Mouse (Mus musculus) limb, embryonic 12.5 days (tissue): ENCODE results near the gene Etl4. TPM values are rescaled to one million over a fixed set of nuclear protein-coding genes. Genes with fewer than 3 reads are reported as not detected.
"Not testable (repeated sequence)": the region's sequence is repeated elsewhere in the genome, so short reads cannot be mapped to it uniquely, and the experiment has no call there.

Source experiments
- ATAC-seq: fragments of 200-750 bp; cut with Nextera tagmentation; 2 replicates; pipeline ENCODE4 v1.8.0; 2017; ENCODE audit warnings: low read depth, moderate TSS enrichment; ENCODE audit not compliant: insufficient number of reproducible peaks, insufficient read depth, low FRiP score, low TSS enrichment
- H3K27ac ChIP-seq: fragments of 300-500 bp; sonication (generic); 2 replicates; pipeline ENCODE4 v1.5.1; 2016; ENCODE audit warnings: mild to moderate bottlenecking, moderate library complexity
- H3K27me3 ChIP-seq: fragments of 300-500 bp; sonication (generic); 2 replicates; pipeline ENCODE4 v1.6.1; 2016; ENCODE audit warnings: mild to moderate bottlenecking, moderate library complexity
- H3K36me3 ChIP-seq: fragments of 300-500 bp; sonication (generic); 2 replicates; pipeline ENCODE4 v1.6.1; 2016; ENCODE audit warnings: mild to moderate bottlenecking, moderate library complexity
- H3K4me1 ChIP-seq: fragments of 300-500 bp; sonication (generic); replicated peaks from 2 replicates; pipeline ENCODE4 v1.6.1; 2016
- H3K4me2 ChIP-seq: fragments of 300-500 bp; sonication (generic); 2 replicates; pipeline ENCODE4 v1.6.1; 2016; ENCODE audit warnings: mild to moderate bottlenecking, moderate library complexity
- H3K4me3 ChIP-seq: fragments of 300-500 bp; sonication (generic); replicated peaks from 2 replicates; pipeline ENCODE4 v1.5.1; 2016; ENCODE audit warnings: mild to moderate bottlenecking
- H3K9ac ChIP-seq: fragments of 300-500 bp; sonication (generic); replicated peaks from 2 replicates; pipeline ENCODE4 v1.6.1; 2016; ENCODE audit warnings: mild to moderate bottlenecking, moderate library complexity
- H3K9me3 ChIP-seq: fragments of 300-500 bp; sonication (generic); 2 replicates; pipeline ENCODE4 v1.6.1; 2016; ENCODE audit warnings: mild to moderate bottlenecking, moderate library complexity
- WGBS: fragments of 180-500 bp; shearing (Covaris S2); methylation state at CpG from one replicate; pipeline ENCODE4 v1.1.7; 2016; 5-methylcytosine and 5-hydroxymethylcytosine counted together
- polyA plus RNA-seq: library from polyadenylated mRNA; unstranded; fragments of >200 nt; fragmentation: Nextera tagmentation; extraction: Ambion mirVana; gene quantifications from 2 replicates; pipeline ENCODE4 v1.2.1, GENCODE M21; 2016

The Etl4 gene
- polyA plus RNA-seq, 1 experiment from 2014 or later = 15.1 TPM

DNA sequence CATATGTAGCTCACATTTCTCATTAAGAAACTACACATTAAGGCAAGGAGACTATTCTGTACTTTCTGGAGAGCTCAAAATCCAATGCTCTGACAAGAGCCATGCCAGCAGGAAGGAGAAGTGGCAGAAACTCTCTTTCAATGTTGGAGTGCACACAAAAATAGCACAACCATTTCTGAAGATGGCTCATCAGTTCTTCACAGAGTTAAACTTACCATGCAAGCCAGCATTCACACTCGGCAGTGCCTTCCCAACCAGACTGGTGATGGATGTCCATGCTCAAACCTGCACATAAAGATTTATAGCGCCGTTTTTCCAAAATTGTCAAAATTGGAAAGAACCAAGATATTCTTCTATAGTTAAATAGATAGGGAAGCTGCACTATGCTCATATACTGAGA lies 392.9 kb downstream of the Etl4 start:
- Histone ChIP-seq H3K4me3 (no peak overlapping the region), H3K9me3 (no peaks in the 10 kb centered on the region), H3K27me3 (no peaks in the 10 kb centered on the region), H3K36me3 (no peaks in the 10 kb centered on the region), H3K9ac (no peak overlapping the region), H3K4me1 (no peaks in the 10 kb centered on the region), H3K27ac (no peak overlapping the region), H3K4me2 (no peak overlapping the region)
- ATAC-seq = no peak
- WGBS = 90% methylated on average over 3 of the region's 3 CpGs

DNA sequence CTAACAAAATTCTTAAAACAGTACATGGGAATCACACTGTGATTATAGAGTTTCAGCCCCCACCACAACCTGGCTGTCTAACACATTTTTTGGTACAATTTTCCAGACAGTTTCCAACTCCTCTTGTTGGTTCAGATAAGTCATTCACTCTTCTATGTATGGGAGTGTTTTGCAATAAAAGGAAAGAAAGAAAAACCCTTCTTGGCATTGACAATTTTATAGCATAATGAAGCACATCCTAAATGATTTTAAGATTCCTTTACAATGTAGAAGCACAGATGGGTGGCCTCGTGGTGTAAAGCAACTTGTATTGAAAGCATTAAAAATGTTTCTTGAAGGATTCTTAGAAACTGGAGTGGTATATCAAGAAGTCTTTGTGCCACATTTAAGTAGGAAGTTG lies 415.4 kb downstream of the Etl4 start:
- Histone ChIP-seq H3K4me2 (no peak overlapping the region), H3K4me1 (no peaks in the 10 kb centered on the region), H3K4me3 (no peak overlapping the region), H3K9me3 (no peaks in the 10 kb centered on the region), H3K27ac (no peak overlapping the region), H3K9ac (no peak overlapping the region), H3K36me3 (no peaks in the 10 kb centered on the region), H3K27me3 (no peaks in the 10 kb centered on the region)
- WGBS = 61% methylated on average over 1 of the region's 1 CpGs
- no peak for ATAC-seq

DNA sequence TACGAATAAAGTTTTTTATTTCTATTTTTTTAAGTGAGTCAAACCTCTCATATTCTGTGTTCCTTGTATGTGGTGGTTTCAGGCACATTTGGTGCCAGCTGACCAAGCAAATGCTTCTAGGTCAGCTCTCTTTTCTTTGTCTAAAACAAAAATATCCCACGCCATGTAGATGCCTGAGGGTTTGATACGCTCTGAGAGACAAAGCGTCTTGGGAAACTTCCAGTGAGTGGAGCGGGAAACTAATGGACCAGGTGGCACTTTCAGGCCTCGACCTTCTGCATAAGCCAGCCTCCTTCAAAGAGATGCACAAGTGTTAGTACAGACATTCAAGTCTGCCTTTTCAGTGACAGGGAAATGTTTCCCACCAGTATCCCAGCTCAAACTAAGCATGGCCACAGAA lies 426.6 kb downstream of the Etl4 start:
- Histone ChIP-seq H3K9ac (no peak overlapping the region), H3K9me3 (no peaks in the 10 kb centered on the region), H3K36me3 (no peaks in the 10 kb centered on the region), H3K4me2 (no peak overlapping the region), H3K4me3 (no peak overlapping the region), H3K27ac (no peak overlapping the region), H3K27me3 (no peaks in the 10 kb centered on the region), H3K4me1 (0 out of 2 replicates have a peak, but pooled peaks cover 2% of the 10 kb centered on the region)
- WGBS = 83% methylated on average over 6 of the region's 6 CpGs
- ATAC-seq = no peak

DNA sequence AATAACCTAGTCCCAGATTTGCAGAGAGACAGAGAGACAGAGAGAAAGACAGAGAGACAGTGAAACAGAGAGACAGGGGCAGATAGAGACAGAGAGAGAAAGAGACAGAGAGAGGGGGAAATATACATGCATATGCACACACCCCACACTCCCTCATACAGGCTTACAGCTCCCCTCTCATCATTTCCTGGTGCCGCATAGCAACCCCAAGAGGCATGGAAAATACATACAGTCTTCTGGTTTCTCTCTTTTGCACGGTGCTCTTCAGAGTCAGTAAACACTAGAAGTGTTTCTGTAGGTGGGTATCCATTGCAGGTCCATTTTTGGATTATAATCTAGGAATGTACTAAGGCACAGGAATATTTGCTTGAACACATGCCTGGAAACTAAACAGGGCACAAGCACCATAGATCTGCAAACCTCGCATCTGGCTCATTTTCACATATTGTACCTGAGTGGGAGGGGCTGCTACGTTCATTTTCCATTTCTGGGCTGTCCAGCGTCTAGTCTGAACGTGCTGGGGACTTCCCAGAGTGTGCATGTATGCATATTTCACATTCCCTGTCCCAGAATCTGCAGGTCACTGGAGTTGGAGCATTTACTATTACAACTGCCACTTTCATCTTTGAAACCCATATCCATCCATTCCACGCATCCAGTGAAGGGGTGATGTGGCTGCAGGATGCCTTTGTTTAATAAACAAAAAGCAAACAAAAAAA lies 429.6 kb downstream of the Etl4 start:
- H3K27ac ChIP-seq = no peak overlapping the region
- no peaks in the 10 kb centered on the region for H3K36me3 ChIP-seq
- H3K9me3 ChIP-seq = no peaks in the 10 kb centered on the region
- H3K4me2 ChIP-seq = peak overlapping the region; percentile 44
- H3K4me3 ChIP-seq = no peak overlapping the region
- no peaks in the 10 kb centered on the region for H3K27me3 ChIP-seq
- H3K4me1 ChIP-seq = 0 out of 2 replicates have a peak, but pooled peaks cover 2% of the 10 kb centered on the region
- 72% methylated on average over 7 of the region's 7 CpGs for WGBS
- no peak for ATAC-seq
- no peak overlapping the region for H3K9ac ChIP-seq

DNA sequence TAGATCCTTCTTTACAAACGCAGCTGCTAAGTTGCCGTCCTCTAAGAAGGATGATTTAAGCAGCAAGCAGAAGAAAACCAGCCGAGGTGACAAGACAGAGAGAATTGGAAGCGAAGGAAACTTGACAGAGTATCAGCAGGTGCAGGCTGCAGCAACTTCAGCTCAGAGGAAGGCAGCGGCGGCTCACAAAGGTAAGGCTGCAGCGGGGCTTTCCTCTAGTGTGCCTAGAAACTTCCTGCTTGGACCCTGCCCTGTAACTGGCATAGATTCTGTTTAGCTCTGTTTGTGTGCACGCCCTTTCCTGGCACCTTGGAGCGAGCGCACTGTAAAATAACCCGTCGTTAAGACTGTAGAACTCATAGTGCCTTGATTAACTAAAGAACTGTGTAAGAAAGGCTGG lies 430.3 kb downstream of the Etl4 start:
- ATAC-seq = no peak
- 24% methylated on average over 12 of the region's 12 CpGs for whole genome bisulfite sequencing
- Histone ChIP-seq H3K4me2 (peak overlapping the region; percentile 44), H3K4me1 (0 out of 2 replicates have a peak, but pooled peaks cover 2% of the 10 kb centered on the region), H3K9ac (no peak overlapping the region), H3K27ac (no peak overlapping the region), H3K27me3 (no peaks in the 10 kb centered on the region), H3K36me3 (no peaks in the 10 kb centered on the region), H3K4me3 (0 out of 2 replicates have a peak overlapping the region, but pooled peaks have one; percentile 12), H3K9me3 (no peaks in the 10 kb centered on the region)

DNA sequence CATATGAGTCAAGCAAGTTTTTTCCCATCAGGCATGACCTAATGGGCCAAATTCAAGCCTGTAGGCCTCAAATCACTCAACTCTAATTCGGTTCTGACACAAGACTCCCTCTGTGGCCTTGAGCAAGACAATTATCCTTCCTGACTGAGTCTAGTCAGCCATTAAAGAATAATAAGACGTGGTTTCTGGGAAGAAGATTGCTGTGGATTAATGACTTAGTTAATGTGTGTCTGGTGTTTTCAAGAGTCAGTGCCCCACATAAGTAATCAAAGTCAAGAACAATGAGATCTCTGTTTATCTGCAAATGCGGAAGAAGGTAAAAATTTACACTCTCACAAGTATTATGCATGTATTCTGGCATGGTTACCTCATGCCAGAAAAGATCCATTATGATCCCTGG lies 437.3 kb downstream of the Etl4 start:
- Histone ChIP-seq H3K9ac (no peak overlapping the region), H3K4me1 (no peaks in the 10 kb centered on the region), H3K9me3 (no peaks in the 10 kb centered on the region), H3K4me2 (no peak overlapping the region), H3K27ac (no peak overlapping the region), H3K36me3 (no peaks in the 10 kb centered on the region), H3K4me3 (no peak overlapping the region), H3K27me3 (no peaks in the 10 kb centered on the region)
- 68% methylated on average over 3 of the region's 3 CpGs for WGBS
- ATAC-seq = no peak

DNA sequence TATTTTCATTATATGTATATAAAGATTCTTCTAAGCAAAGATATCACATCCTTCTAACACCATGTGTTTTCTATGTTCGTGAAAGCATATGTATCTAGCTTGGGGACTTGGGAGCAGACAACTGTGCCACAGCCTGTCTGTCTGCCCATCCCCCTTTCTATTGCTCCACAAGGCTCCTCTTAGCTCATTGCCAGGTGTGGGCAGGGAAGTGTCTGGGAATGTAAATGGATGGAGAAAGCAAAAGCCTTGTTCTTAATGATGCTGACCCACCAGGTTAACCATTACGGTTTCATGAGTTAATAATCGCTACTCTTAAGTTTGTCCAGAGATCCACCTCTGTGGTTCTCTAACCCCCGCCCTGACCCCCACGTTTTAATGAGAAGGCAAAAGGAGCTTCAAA lies 439.7 kb downstream of the Etl4 start:
- ATAC-seq = no peak
- WGBS = 33% methylated on average over 5 of the region's 5 CpGs

DNA sequence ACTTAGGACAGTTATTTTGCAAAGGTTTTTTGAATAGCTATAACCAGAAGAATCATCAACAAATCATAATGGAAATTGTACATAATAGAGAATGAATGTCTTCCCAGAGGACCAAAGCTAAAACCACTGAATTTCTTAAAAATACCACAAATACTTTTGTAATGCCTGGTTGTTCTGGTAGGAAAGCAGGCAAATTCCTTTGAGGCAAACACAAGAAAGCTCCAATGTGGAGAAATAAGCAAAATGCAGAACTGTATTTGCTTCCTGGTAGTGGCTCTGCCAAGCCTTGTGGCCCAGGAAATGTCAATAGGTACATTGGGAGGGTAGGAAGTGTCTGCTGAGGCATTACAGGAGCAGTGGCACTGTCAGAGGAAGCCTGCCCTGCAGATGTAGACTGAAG lies 443.2 kb downstream of the Etl4 start:
- H3K9ac ChIP-seq = no peak overlapping the region
- no peaks in the 10 kb centered on the region for H3K9me3 ChIP-seq
- H3K4me3 ChIP-seq = no peak overlapping the region
- H3K4me1 ChIP-seq = no peaks in the 10 kb centered on the region
- ATAC-seq = no peak
- no peaks in the 10 kb centered on the region for H3K36me3 ChIP-seq
- no peaks in the 10 kb centered on the region for H3K27me3 ChIP-seq
- H3K4me2 ChIP-seq = no peak overlapping the region
- H3K27ac ChIP-seq = no peak overlapping the region

More for the DNA sequence above, 439.7 kb downstream of the Etl4 start:
- no peaks in the 10 kb centered on the region for H3K9me3 ChIP-seq
- H3K9ac ChIP-seq = no peak overlapping the region
- no peaks in the 10 kb centered on the region for H3K4me1 ChIP-seq
- H3K27me3 ChIP-seq = no peaks in the 10 kb centered on the region
- H3K4me2 ChIP-seq = no peak overlapping the region
- H3K36me3 ChIP-seq = no peaks in the 10 kb centered on the region
- no peak overlapping the region for H3K4me3 ChIP-seq
- H3K27ac ChIP-seq = no peak overlapping the region

DNA sequence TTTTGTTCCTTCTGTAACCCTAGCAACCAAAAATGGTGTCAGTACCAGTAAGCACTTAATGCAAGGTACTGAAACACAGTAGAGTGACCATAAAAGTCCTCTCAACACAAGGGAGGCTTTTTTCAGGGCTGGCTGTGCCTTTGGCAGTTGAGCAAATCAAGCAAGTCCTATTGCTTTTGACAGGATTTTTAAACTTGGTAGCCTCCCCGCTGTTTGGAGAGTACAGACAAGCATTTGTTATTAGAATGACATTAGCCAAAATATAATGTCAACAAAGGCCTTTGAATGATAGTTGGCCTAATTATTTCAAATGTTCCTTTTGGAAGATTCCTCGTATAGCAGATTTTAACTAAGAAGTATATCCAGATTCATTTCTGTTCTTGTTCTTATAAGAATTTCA lies 467.4 kb downstream of the Etl4 start:
- Histone ChIP-seq H3K27ac (no peak overlapping the region), H3K27me3 (no peaks in the 10 kb centered on the region), H3K9ac (no peak overlapping the region), H3K4me2 (no peak overlapping the region), H3K4me1 (no peaks in the 10 kb centered on the region), H3K4me3 (no peak overlapping the region), H3K36me3 (no peaks in the 10 kb centered on the region), H3K9me3 (no peaks in the 10 kb centered on the region)
- no peak for ATAC-seq
- 87% methylated on average over 2 of the region's 2 CpGs for WGBS

DNA sequence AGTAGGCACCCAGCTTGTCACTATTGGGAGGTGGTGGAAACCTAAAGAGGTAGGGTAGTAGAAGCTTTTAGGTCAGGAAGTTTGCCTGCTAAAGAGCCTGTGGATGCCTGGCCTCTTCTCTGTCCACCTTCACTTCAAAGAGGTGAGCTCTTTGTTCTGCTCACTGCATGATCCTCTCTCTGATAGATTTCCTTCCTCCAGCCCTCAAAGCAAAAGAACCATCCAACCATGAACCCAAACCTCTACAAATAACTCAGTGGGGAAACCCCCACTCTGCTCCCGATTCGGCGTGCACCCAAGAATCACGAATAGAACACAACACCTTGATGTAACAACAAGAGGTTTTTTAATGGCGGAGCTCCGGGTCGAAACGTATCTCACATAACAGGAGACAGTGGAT lies 471.3 kb downstream of the Etl4 start:
- not testable (repeated sequence) for H3K9ac ChIP-seq, H3K36me3 ChIP-seq, H3K4me2 ChIP-seq, H3K27ac ChIP-seq, H3K4me3 ChIP-seq, ATAC-seq, H3K4me1 ChIP-seq, H3K27me3 ChIP-seq, H3K9me3 ChIP-seq
- 97% methylated on average over 6 of the region's 8 CpGs for WGBS

DNA sequence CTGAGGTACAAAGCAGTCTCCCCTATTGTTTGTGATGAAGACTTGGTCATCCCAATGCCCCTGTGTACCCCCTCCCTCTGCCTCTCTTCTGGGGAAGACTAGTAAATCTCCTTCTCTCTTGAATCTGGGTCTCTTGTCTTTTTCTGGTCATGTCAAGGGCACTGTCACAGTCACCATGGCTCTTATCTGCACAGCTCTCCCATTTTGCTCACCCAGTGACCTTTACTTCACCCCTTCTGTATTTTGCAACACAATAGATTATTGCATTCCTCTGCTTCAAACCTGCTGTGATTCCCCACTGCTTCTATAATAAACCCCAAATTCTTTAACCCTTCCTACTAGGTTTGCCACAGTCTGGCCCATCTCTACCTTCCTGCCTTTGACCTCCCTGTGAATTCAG lies 484.5 kb downstream of the Etl4 start:
- H3K27ac ChIP-seq = no peak overlapping the region
- H3K27me3 ChIP-seq = no peaks in the 10 kb centered on the region
- no peak overlapping the region for H3K4me3 ChIP-seq
- no peak for ATAC-seq
- H3K4me2 ChIP-seq = no peak overlapping the region
- no peak overlapping the region for H3K9ac ChIP-seq
- H3K36me3 ChIP-seq = no peaks in the 10 kb centered on the region
- H3K4me1 ChIP-seq = no peaks in the 10 kb centered on the region
- H3K9me3 ChIP-seq = no peaks in the 10 kb centered on the region

DNA sequence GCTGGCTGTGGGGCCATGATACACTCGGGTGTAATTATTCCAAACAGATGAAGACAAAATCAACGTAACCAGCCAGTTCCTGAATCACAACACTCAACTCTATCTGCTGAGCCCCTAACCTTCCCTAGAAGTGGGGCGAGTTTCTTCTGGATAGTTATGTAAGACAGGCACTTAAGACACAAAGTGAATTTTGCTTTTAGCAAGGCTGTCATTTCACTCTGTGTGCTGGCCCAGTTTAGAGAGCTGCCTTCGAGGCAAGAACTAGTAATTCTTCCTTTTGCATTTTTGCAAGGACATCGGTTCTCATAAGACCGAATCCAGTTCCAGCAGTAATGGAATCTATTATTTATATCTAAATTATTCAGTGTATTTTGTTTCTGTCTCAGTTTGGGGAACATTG lies 487.4 kb downstream of the Etl4 start:
- Histone ChIP-seq H3K9ac (no peak overlapping the region), H3K27me3 (no peaks in the 10 kb centered on the region), H3K4me3 (no peak overlapping the region), H3K9me3 (no peaks in the 10 kb centered on the region), H3K4me1 (no peaks in the 10 kb centered on the region), H3K27ac (no peak overlapping the region), H3K4me2 (no peak overlapping the region), H3K36me3 (no peaks in the 10 kb centered on the region)
- WGBS = 87% methylated on average over 6 of the region's 6 CpGs
- no peak for ATAC-seq
